Mouse (Mus musculus): ENCODE measurements around the gene Ciz1.

The Ciz1 gene

GRCm38 (mm10) chr2:32352151-32353006 is at the start of gene Ciz1:
Gene Ciz1, plus strand, starts transcription at chr2:32352327.
- DNase-seq (ENCODE audit: low read depth, low spot score) = peak; percentile 56

- DNase-seq (ENCODE audit: low read depth, low spot score) = no peak
Observed at GRCm38 (mm10) chr2:32302952-32303351, 49.2 kb upstream of the Ciz1 start.

- peak; percentile 63 for DNase-seq (ENCODE audit: low read depth, low spot score)
Observed at GRCm38 (mm10) chr2:32304145-32304832, 47.8 kb upstream of the Ciz1 start.

GRCm38 (mm10) chr2:32305668-32306067 is 46.5 kb upstream of the Ciz1 start:
- no peak for DNase-seq (ENCODE audit: low read depth, low spot score)

- no peak for DNase-seq (ENCODE audit: low read depth, low spot score)
Observed at GRCm38 (mm10) chr2:32306176-32306575, 46.0 kb upstream of the Ciz1 start.

GRCm38 (mm10) chr2:32307247-32307798 is 44.8 kb upstream of the Ciz1 start:
- no peak for DNase-seq (ENCODE audit: low read depth, low spot score)

- DNase-seq (ENCODE audit: low read depth, low spot score) = peak; percentile 83
Observed at GRCm38 (mm10) chr2:32307941-32308760, 44.0 kb upstream of the Ciz1 start.

GRCm38 (mm10) chr2:32308870-32309568 is 43.1 kb upstream of the Ciz1 start:
- DNase-seq (ENCODE audit: low read depth, low spot score) = no peak

- no peak for DNase-seq (ENCODE audit: low read depth, low spot score)
Observed at GRCm38 (mm10) chr2:32310096-32310845, 41.9 kb upstream of the Ciz1 start.

- DNase-seq (ENCODE audit: low read depth, low spot score) = no peak
Observed at GRCm38 (mm10) chr2:32311443-32312317, 40.4 kb upstream of the Ciz1 start.

GRCm38 (mm10) chr2:32312318-32312964 is 39.7 kb upstream of the Ciz1 start:
- peak; percentile 92 for DNase-seq (ENCODE audit: low read depth, low spot score)

GRCm38 (mm10) chr2:32314831-32315230 is 37.3 kb upstream of the Ciz1 start:
- no peak for DNase-seq (ENCODE audit: low read depth, low spot score)

- peak; percentile 64 for DNase-seq (ENCODE audit: low read depth, low spot score)
Observed at GRCm38 (mm10) chr2:32315751-32316150, 36.4 kb upstream of the Ciz1 start.

- peak; percentile 69 for DNase-seq (ENCODE audit: low read depth, low spot score)
Observed at GRCm38 (mm10) chr2:32316887-32317656, 35.1 kb upstream of the Ciz1 start.

- peak; percentile 92 for DNase-seq (ENCODE audit: low read depth, low spot score)
Observed at GRCm38 (mm10) chr2:32317791-32318417, 34.2 kb upstream of the Ciz1 start.

GRCm38 (mm10) chr2:32318709-32319585 is 33.2 kb upstream of the Ciz1 start:
- peak; percentile 41 for DNase-seq (ENCODE audit: low read depth, low spot score)
